21 mouse cellular contexts compared by ENCODE assay signal in genomic region chr9:47581576-47582365, GRCm38 (mm10). TPM values are rescaled to one million over a fixed set of nuclear protein-coding genes. Genes with fewer than 3 reads are reported as not detected.
DNase-seq lines count a peak whose midpoint lies in the region; ATAC-seq and TF ChIP-seq lines count a peak whose summit lies in the region.
"Had no signal": no experiment of that assay in that cellular context is flagged by ENCODE, and none has a peak within 500 bp of the region (broad histone marks: within the 10 kb centered on the region; RNA-seq: fewer than 3 reads in every experiment).

No protein-coding gene starts in this region.

- no peaks in the 10 kb centered on the region for H3K36me3 ChIP-seq in lung, embryonic 15.5 days
- no peaks in the 10 kb centered on the region for H3K36me3 ChIP-seq in kidney, embryonic 15.5 days
- H3K36me3 ChIP-seq: G1E; hindbrain, embryonic 12.5 days; limb, embryonic 13.5 days; midbrain, embryonic 12.5 days had no signal

- H3K27ac ChIP-seq in lung, embryonic 15.5 days, result peak overlapping the region; percentile 43
- H3K27ac ChIP-seq in kidney, embryonic 15.5 days, result no peak overlapping the region
- H3K27ac ChIP-seq: forebrain, embryonic 13.5 days; hindbrain, embryonic 12.5 days; limb, embryonic 13.5 days; liver, embryonic 14.5 days; midbrain, embryonic 12.5 days had no signal

- peak; percentile 65; the same call in 1 of the 2 replicates for ATAC-seq in lung, embryonic 15.5 days (ENCODE audit: borderline replicate concordance, extremely low read depth, low FRiP score, low TSS enrichment)
- ATAC-seq in kidney, embryonic 15.5 days (replicated peaks; ENCODE audit: low FRiP score), result no peak
- ATAC-seq: forebrain, embryonic 13.5 days had no signal

- WGBS in lung, adult 2 months, result 46% methylated on average over 6 of the region's 6 CpGs
- 43% methylated on average over 6 of the region's 6 CpGs for WGBS in lung, embryonic 15.5 days
- WGBS in kidney, embryonic 15.5 days, result 61% methylated on average over 6 of the region's 6 CpGs

- peaks cover 19% of the 10 kb centered on the region for H3K4me1 ChIP-seq in lung, adult 2 months (ENCODE audit: control insufficient read depth, insufficient read depth, low read length)
- peaks cover 20% of the 10 kb centered on the region for H3K4me1 ChIP-seq in lung, embryonic 15.5 days
- peaks cover 7% of the 10 kb centered on the region for H3K4me1 ChIP-seq in kidney, embryonic 15.5 days

- TF ChIP-seq POLR2A in lung, adult 2 months (IDR thresholded peaks at IDR 0.05; ENCODE audit: borderline replicate concordance, extremely low read depth, low read depth, low read length), result no peak

- no peak overlapping the region for H3K4me3 ChIP-seq in lung, adult 2 months (replicated peaks; ENCODE audit: extremely low read depth, low read depth, low read length)
- H3K4me3 ChIP-seq in lung, embryonic 15.5 days, result no peak overlapping the region
- no peak overlapping the region for H3K4me3 ChIP-seq in kidney, embryonic 15.5 days (replicated peaks)
- H3K4me3 ChIP-seq: forebrain, embryonic 13.5 days; hindbrain, embryonic 12.5 days; limb, embryonic 13.5 days; midbrain, embryonic 12.5 days had no signal

- no peak for TF ChIP-seq CTCF in lung, adult 2 months (IDR thresholded peaks at IDR 0.05; ENCODE audit: insufficient read depth, low read length)

- H3K4me2 ChIP-seq in lung, embryonic 15.5 days, result no peak overlapping the region
- H3K4me2 ChIP-seq in kidney, embryonic 15.5 days, result no peak overlapping the region
- H3K4me2 ChIP-seq: forebrain, embryonic 13.5 days; hindbrain, embryonic 12.5 days; limb, embryonic 13.5 days; midbrain, embryonic 12.5 days had no signal

- H3K27me3 ChIP-seq in lung, embryonic 15.5 days, result no peaks in the 10 kb centered on the region
- H3K27me3 ChIP-seq in kidney, embryonic 15.5 days, result no peaks in the 10 kb centered on the region
- H3K27me3 ChIP-seq: forebrain, embryonic 13.5 days; hindbrain, embryonic 12.5 days; midbrain, embryonic 12.5 days had no signal

- no peak overlapping the region for H3K9ac ChIP-seq in lung, embryonic 15.5 days
- no peak overlapping the region for H3K9ac ChIP-seq in kidney, embryonic 15.5 days
- H3K9ac ChIP-seq: forebrain, embryonic 13.5 days; hindbrain, embryonic 12.5 days; limb, embryonic 13.5 days; liver, embryonic 14.5 days; midbrain, embryonic 12.5 days had no signal

- no peaks in the 10 kb centered on the region for H3K9me3 ChIP-seq in lung, embryonic 15.5 days
- H3K9me3 ChIP-seq in kidney, embryonic 15.5 days (replicated peaks), result no peaks in the 10 kb centered on the region
- H3K9me3 ChIP-seq: forebrain, embryonic 13.5 days; hindbrain, embryonic 12.5 days; limb, embryonic 13.5 days; midbrain, embryonic 12.5 days had no signal

- peak; percentile 32 to 71 for DNase-seq in lung, adult 18-20 months
- DNase-seq in lung, adult 2 months, result no peak
- peak; percentile 36 for DNase-seq in MEL-GATA-1-ER (ENCODE audit: extremely low read depth, low read depth)
- peak; percentile 38 for DNase-seq in yolk sac, embryonic 10.5 days (ENCODE audit: low spot score)
- DNase-seq in embryo, embryonic 10.5 days (ENCODE audit: low spot score), result no peak
- DNase-seq: adrenal gland, postnatal 10 days; cerebellum, postnatal 14 days; embryo, embryonic 11 days; gastrocnemius, postnatal 25 days; heart, postnatal 10 days; kidney, adult 9 months; right cerebral cortex, adult 18-20 months; thymus, postnatal 14 days had no signal

RNA-seq across cellular contexts. Expression of gene Cadm1, which starts 51.8 kb away (rescaled TPM):
- polyA plus RNA-seq in lung, adult 2 months (2012; rRNA removed), result 95.9 and 101 TPM in 2 replicates
- polyA plus RNA-seq in lung, embryonic 15.5 days (2015; fragmentation: Nextera tagmentation; extraction: Ambion mirVana), result 75.5 and 82.9 TPM in 2 replicates
- polyA plus RNA-seq in kidney, embryonic 15.5 days (2015; fragmentation: Nextera tagmentation; extraction: Ambion mirVana), result 68.8 and 72.2 TPM in 2 replicates
- polyA plus RNA-seq: G1E had no signal

Comparison
In these comparisons a context has a peak if more than half of its experiments do, and no peak if none do; other contexts are left out.
1. DNase-seq: peak in lung, adult 18-20 months (2 of 2), MEL-GATA-1-ER (single experiment) and yolk sac, embryonic 10.5 days (single experiment); none in lung, adult 2 months (single experiment) and embryo, embryonic 10.5 days (single experiment).